33 mouse cellular contexts compared by ENCODE assay signal in genomic region chr16:17931906-17932460, GRCm38 (mm10). TPM values are rescaled to one million over a fixed set of nuclear protein-coding genes. Genes with fewer than 3 reads are reported as not detected.
"Had no signal": no experiment of that assay in that cellular context is flagged by ENCODE, and none has a peak within 500 bp of the region (broad histone marks: within the 10 kb centered on the region; RNA-seq: fewer than 3 reads in every experiment).

No protein-coding gene starts in this region.

- H3K4me3 ChIP-seq: heart, embryonic 10.5 days; heart, embryonic 12.5 days; hindbrain, embryonic 13.5 days; hindbrain, embryonic 15.5 days; kidney, embryonic 15.5 days; limb, embryonic 13.5 days; limb, embryonic 15.5 days had no signal

- H3K36me3 ChIP-seq: heart, embryonic 10.5 days; heart, embryonic 12.5 days; hindbrain, embryonic 13.5 days; hindbrain, embryonic 15.5 days; kidney, embryonic 15.5 days; limb, embryonic 13.5 days; limb, embryonic 15.5 days had no signal

- H3K4me2 ChIP-seq: heart, embryonic 12.5 days; hindbrain, embryonic 13.5 days; hindbrain, embryonic 15.5 days; kidney, embryonic 15.5 days; limb, embryonic 13.5 days; limb, embryonic 15.5 days had no signal

- H3K9me3 ChIP-seq: heart, embryonic 10.5 days; heart, embryonic 12.5 days; hindbrain, embryonic 13.5 days; hindbrain, embryonic 15.5 days; kidney, embryonic 15.5 days; limb, embryonic 13.5 days; limb, embryonic 15.5 days had no signal

- DNase-seq: forebrain, postnatal 0 days; gastrocnemius, postnatal 14 days; gastrocnemius, postnatal 36 days; heart, adult 18-20 months; heart, postnatal 10 days; heart, postnatal 36 days; kidney, adult 11 months; kidney, adult 2 months; kidney, adult 9 months; kidney, postnatal 14 days; kidney, postnatal 36 days; layer of hippocampus, adult 9-11 months; layer of hippocampus, postnatal 36 days; left cerebral cortex, postnatal 4 days had no signal

- ATAC-seq: forebrain, postnatal 0 days; hindbrain, postnatal 0 days; intestine, embryonic 16.5 days had no signal

- H3K27me3 ChIP-seq: hindbrain, embryonic 15.5 days had no signal

- H3K9ac ChIP-seq: forebrain, postnatal 0 days; heart, embryonic 12.5 days; hindbrain, embryonic 13.5 days; hindbrain, embryonic 15.5 days; kidney, embryonic 15.5 days; limb, embryonic 13.5 days; limb, embryonic 15.5 days; liver, embryonic 14.5 days had no signal

- H3K27ac ChIP-seq: heart, embryonic 10.5 days; hindbrain, embryonic 13.5 days; hindbrain, embryonic 15.5 days; hindbrain, postnatal 0 days; kidney, embryonic 15.5 days; kidney, postnatal 0 days; limb, embryonic 13.5 days; limb, embryonic 15.5 days; liver, embryonic 14.5 days had no signal

RNA-seq across cellular contexts. Expression of gene Gsc2, which starts 17.1 kb away (rescaled TPM):
- polyA plus RNA-seq: forebrain, postnatal 0 days; frontal cortex, adult 2 months; gonadal fat pad, adult 2 months; heart, embryonic 12.5 days; heart, embryonic 14.5 days; heart, embryonic 16.5 days; hindbrain, embryonic 11.5 days; intestine, embryonic 14.5 days; intestine, embryonic 16.5 days; kidney, adult 2 months; kidney, embryonic 15.5 days; large intestine, adult 2 months; limb, embryonic 11.5 days; limb, embryonic 15.5 days; liver, embryonic 14.5 days had no signal

RNA-seq across cellular contexts. Expression of gene Tssk2, which starts 33.5 kb away (rescaled TPM):
- polyA plus RNA-seq: forebrain, postnatal 0 days; frontal cortex, adult 2 months; heart, embryonic 10.5 days; heart, embryonic 12.5 days; heart, embryonic 14.5 days; heart, embryonic 16.5 days; hindbrain, embryonic 11.5 days; hindbrain, embryonic 13.5 days; hindbrain, embryonic 15.5 days; hindbrain, postnatal 0 days; intestine, embryonic 14.5 days; intestine, embryonic 16.5 days; kidney, embryonic 15.5 days; kidney, postnatal 0 days; large intestine, adult 2 months; limb, embryonic 11.5 days; limb, embryonic 13.5 days; limb, embryonic 15.5 days; liver, embryonic 14.5 days had no signal
